Mouse (Mus musculus) myocyte (in vitro differentiated cells): ENCODE data around the gene Nup107. TPM values are rescaled to one million over a fixed set of nuclear protein-coding genes. Genes with fewer than 3 reads are reported as not detected.

Source experiments
- H3K27me3 ChIP-seq: one replicate; pipeline ENCODE4 v1.6.1; 2011; ENCODE audit not compliant: control insufficient read depth, insufficient read depth, insufficient read length
- H3K36me3 ChIP-seq: one replicate; pipeline ENCODE4 v1.6.1; 2011; ENCODE audit not compliant: control insufficient read depth, insufficient read depth
- H3K4me2 ChIP-seq: one replicate; pipeline ENCODE4 v1.6.1; 2011; ENCODE audit warnings: low read depth, control low read depth
- H3K4me3 ChIP-seq: one replicate; pipeline ENCODE4 v1.5.1; 2011; ENCODE audit warnings: mild to moderate bottlenecking, control low read depth, moderate library complexity
- H3K79me2 ChIP-seq: one replicate; pipeline ENCODE4 v1.6.1; 2011; ENCODE audit not compliant: control insufficient read depth, insufficient read depth
- H3ac ChIP-seq: one replicate; pipeline ENCODE4 v1.6.1; 2011; ENCODE audit not compliant: control insufficient read depth, insufficient read length
- CEBPB ChIP-seq: IDR thresholded peaks from 2 replicates; pipeline ENCODE4 v1.6.1; 2011; ENCODE audit warnings: mild to moderate bottlenecking, moderate library complexity; ENCODE audit not compliant: poor library complexity, insufficient read depth, severe bottlenecking
- E2F4 ChIP-seq: IDR thresholded peaks from one replicate; pipeline ENCODE4 v1.6.1; 2011; ENCODE audit warnings: mild to moderate bottlenecking, control low read depth, moderate library complexity; ENCODE audit not compliant: insufficient read depth
- MAX ChIP-seq: IDR thresholded peaks from one replicate; pipeline ENCODE4 v1.6.1; 2011; ENCODE audit warnings: low read depth, mild to moderate bottlenecking, control low read depth
- MYOD1 ChIP-seq, 3 experiments: IDR thresholded peaks; one replicate each; pipeline ENCODE4 v1.6.1; 2011; ENCODE audit warnings: control low read depth in 2 of 3, low read depth in 2 of 3, mild to moderate bottlenecking in 2 of 3, moderate library complexity in 1 of 3; ENCODE audit not compliant: insufficient read length in 2 of 3, control insufficient read depth in 1 of 3
- MYOG ChIP-seq, 3 experiments: IDR thresholded peaks; one replicate each; pipeline ENCODE4 v1.6.1; 2011; ENCODE audit warnings: control low read depth in 2 of 3, low read depth in 2 of 3, mild to moderate bottlenecking in 2 of 3; ENCODE audit not compliant: insufficient read length in 2 of 3, control insufficient read depth in 1 of 3, insufficient read depth in 1 of 3
- POLR2A ChIP-seq: IDR thresholded peaks from one replicate; pipeline ENCODE4 v1.6.1; 2011; ENCODE audit warnings: low read depth, mild to moderate bottlenecking, control low read depth, moderate library complexity; ENCODE audit not compliant: insufficient read length
- POLR2AphosphoS2 ChIP-seq: IDR thresholded peaks from one replicate; pipeline ENCODE4 v1.6.1; 2011; ENCODE audit warnings: low read depth, control low read depth; ENCODE audit not compliant: insufficient read length
- REST ChIP-seq: IDR thresholded peaks from one replicate; pipeline ENCODE4 v1.6.1; 2011; ENCODE audit warnings: mild to moderate bottlenecking, control low read depth, moderate library complexity; ENCODE audit not compliant: insufficient read depth, insufficient read length
- SRF ChIP-seq: IDR thresholded peaks from one replicate; pipeline ENCODE4 v1.6.1; 2011; ENCODE audit warnings: low read depth; ENCODE audit not compliant: control insufficient read depth, insufficient read length
- TCF12 ChIP-seq: IDR thresholded peaks from one replicate; pipeline ENCODE4 v1.6.1; 2011; ENCODE audit warnings: mild to moderate bottlenecking, control low read depth; ENCODE audit not compliant: poor library complexity, insufficient read depth, severe bottlenecking
- TCF3 ChIP-seq: IDR thresholded peaks from one replicate; pipeline ENCODE4 v1.6.1; 2011; ENCODE audit warnings: low read depth, control low read depth; ENCODE audit not compliant: insufficient read length
- USF1 ChIP-seq: IDR thresholded peaks from one replicate; pipeline ENCODE4 v1.6.1; 2011; ENCODE audit warnings: low read depth, mild to moderate bottlenecking, control low read depth, moderate library complexity
- polyA plus RNA-seq: library from polyadenylated mRNA; unstranded; fragments of >200 nt; fragmentation: generic; extraction: Trizol; gene quantifications from one replicate; pipeline ENCODE4 v1.2.1, GENCODE M21; 2012; ENCODE audit warnings: missing spikeins

Gene Nup107
- polyA plus RNA-seq, 1 experiment = 16.8 TPM

GRCm38 (mm10) chr10:117790011-117790410, 2.5 kb downstream of the Nup107 start:
- H3K79me2 ChIP-seq = peaks cover 30% of the 10 kb centered on the region
- H3K4me2 ChIP-seq = no peak overlapping the region
- no peak overlapping the region for H3K4me3 ChIP-seq

GRCm38 (mm10) chr10:117784646-117785045, 7.9 kb downstream of the Nup107 start:
- no peak overlapping the region for H3K4me3 ChIP-seq
- no peak overlapping the region for H3K4me2 ChIP-seq
- H3ac ChIP-seq = no peak overlapping the region
- peaks cover 33% of the 10 kb centered on the region for H3K36me3 ChIP-seq
- peaks cover 7% of the 10 kb centered on the region for H3K79me2 ChIP-seq
- no peaks in the 10 kb centered on the region for H3K27me3 ChIP-seq
- TF ChIP-seq MYOD1 (IDR thresholded peaks at IDR 0.05; ENCODE audit: control insufficient read depth in 1 of 3, insufficient read length in 2 of 3, low read depth in 2 of 3) (peak in 1 of 3 experiments; percentile 38), CEBPB (no peak), REST (no peak), POLR2A (no peak)

More at GRCm38 (mm10) chr10:117790011-117790410, 2.5 kb downstream of the Nup107 start:
- Histone ChIP-seq H3K36me3 (peaks cover 5% of the 10 kb centered on the region), H3ac (no peak overlapping the region), H3K27me3 (no peaks in the 10 kb centered on the region)
- no peak for TF ChIP-seq SRF
- TF ChIP-seq POLR2A = no peak
- no peak for TF ChIP-seq MYOD1 (IDR thresholded peaks at IDR 0.05; ENCODE audit: control insufficient read depth in 1 of 3, insufficient read length in 2 of 3, low read depth in 2 of 3)
- TF ChIP-seq CEBPB = no peak
- no peak for TF ChIP-seq POLR2AphosphoS2
- TF ChIP-seq USF1 = no peak

GRCm38 (mm10) chr10:117783786-117784420, 8.6 kb downstream of the Nup107 start:
- peaks cover 41% of the 10 kb centered on the region for H3K36me3 ChIP-seq
- H3K4me3 ChIP-seq = no peak overlapping the region
- no peak overlapping the region for H3ac ChIP-seq
- no peaks in the 10 kb centered on the region for H3K79me2 ChIP-seq
- TF ChIP-seq TCF12 (no peak), USF1 (no peak), SRF (no peak), MYOG (IDR thresholded peaks at IDR 0.05; ENCODE audit: control insufficient read depth in 1 of 3, insufficient read depth in 1 of 3, insufficient read length in 2 of 3, low read depth in 2 of 3) (no peak), POLR2AphosphoS2 (no peak), E2F4 (no peak), MAX (no peak)
- no peaks in the 10 kb centered on the region for H3K27me3 ChIP-seq
- H3K4me2 ChIP-seq = no peak overlapping the region

GRCm38 (mm10) chr10:117782491-117783260, 9.8 kb downstream of the Nup107 start:
- H3K36me3 ChIP-seq = peaks cover 48% of the 10 kb centered on the region
- no peak overlapping the region for H3K4me2 ChIP-seq
- no peaks in the 10 kb centered on the region for H3K27me3 ChIP-seq
- H3ac ChIP-seq = no peak overlapping the region
- no peak overlapping the region for H3K4me3 ChIP-seq
- TF ChIP-seq CEBPB = no peak
- no peak for TF ChIP-seq POLR2A
- TF ChIP-seq MYOD1 (IDR thresholded peaks at IDR 0.05; ENCODE audit: control insufficient read depth in 1 of 3, insufficient read length in 2 of 3, low read depth in 2 of 3) = no peak
- no peak for TF ChIP-seq REST
- no peak for TF ChIP-seq MYOG (IDR thresholded peaks at IDR 0.05; ENCODE audit: control insufficient read depth in 1 of 3, insufficient read depth in 1 of 3, insufficient read length in 2 of 3, low read depth in 2 of 3)
- no peak for TF ChIP-seq E2F4
- no peak for TF ChIP-seq MAX
- TF ChIP-seq SRF = no peak
- no peak for TF ChIP-seq TCF3
- no peak for TF ChIP-seq TCF12
- TF ChIP-seq POLR2AphosphoS2 = no peak
- TF ChIP-seq USF1 = no peak
- H3K79me2 ChIP-seq = no peaks in the 10 kb centered on the region

GRCm38 (mm10) chr10:117782056-117782455, 10.4 kb downstream of the Nup107 start:
- Histone ChIP-seq H3K27me3 (no peaks in the 10 kb centered on the region), H3K79me2 (no peaks in the 10 kb centered on the region), H3K4me3 (no peak overlapping the region), H3K4me2 (no peak overlapping the region), H3K36me3 (peaks cover 48% of the 10 kb centered on the region), H3ac (no peak overlapping the region)
- TF ChIP-seq MYOD1 (IDR thresholded peaks at IDR 0.05; ENCODE audit: control insufficient read depth in 1 of 3, insufficient read length in 2 of 3, low read depth in 2 of 3) (no peak), MAX (no peak), E2F4 (no peak), MYOG (IDR thresholded peaks at IDR 0.05; ENCODE audit: control insufficient read depth in 1 of 3, insufficient read depth in 1 of 3, insufficient read length in 2 of 3, low read depth in 2 of 3) (no peak), POLR2AphosphoS2 (no peak), REST (no peak), TCF3 (no peak), CEBPB (no peak), USF1 (no peak), SRF (no peak), POLR2A (no peak), TCF12 (no peak)
